Mouse (Mus musculus) lung, embryonic 15.5 days (tissue): ENCODE data around the gene Mrpl50. TPM values are rescaled to one million over a fixed set of nuclear protein-coding genes. Genes with fewer than 3 reads are reported as not detected.

Experiments
- ATAC-seq: fragments of 200-750 bp; cut with Nextera tagmentation; 2 replicates; pipeline ENCODE4 v1.8.0; 2017; ENCODE audit warnings: moderate number of reproducible peaks, borderline replicate concordance; ENCODE audit not compliant: low FRiP score, low TSS enrichment; ENCODE audit errors: extremely low read depth
- H3K27ac ChIP-seq: fragments of 300-500 bp; sonication (generic); 2 replicates; pipeline ENCODE4 v1.5.1; 2015; ENCODE audit warnings: moderate library complexity, mild to moderate bottlenecking, inconsistent platforms
- H3K27me3 ChIP-seq: fragments of 300-500 bp; sonication (generic); 2 replicates; pipeline ENCODE4 v1.6.1; 2015; ENCODE audit warnings: inconsistent platforms
- H3K36me3 ChIP-seq: fragments of 300-500 bp; sonication (generic); 2 replicates; pipeline ENCODE4 v1.6.1; 2015; ENCODE audit warnings: inconsistent platforms
- H3K4me1 ChIP-seq: fragments of 300-500 bp; sonication (generic); 2 replicates; pipeline ENCODE4 v1.6.1; 2015; ENCODE audit warnings: inconsistent platforms
- H3K4me2 ChIP-seq: fragments of 300-500 bp; sonication (generic); 2 replicates; pipeline ENCODE4 v1.6.1; 2015; ENCODE audit warnings: inconsistent platforms, mild to moderate bottlenecking, moderate library complexity
- H3K4me3 ChIP-seq: fragments of 300-500 bp; sonication (generic); 2 replicates; pipeline ENCODE4 v1.5.1; 2015; ENCODE audit warnings: mild to moderate bottlenecking, inconsistent platforms
- H3K9ac ChIP-seq: fragments of 300-500 bp; sonication (generic); 2 replicates; pipeline ENCODE4 v1.6.1; 2015; ENCODE audit warnings: inconsistent platforms
- H3K9me3 ChIP-seq: fragments of 300-500 bp; sonication (generic); 2 replicates; pipeline ENCODE4 v1.6.1; 2016; ENCODE audit warnings: inconsistent platforms
- WGBS: fragments of 180-500 bp; shearing (Covaris S2); methylation state at CpG from one replicate; pipeline ENCODE4 v1.1.7; 2015; 5-methylcytosine and 5-hydroxymethylcytosine counted together
- polyA plus RNA-seq: library from polyadenylated mRNA; unstranded; fragments of >200 nt; fragmentation: Nextera tagmentation; extraction: Ambion mirVana; gene quantifications from 2 replicates; pipeline ENCODE4 v1.2.1, GENCODE M21; 2015

The Mrpl50 gene
- polyA plus RNA-seq, result 69.2 and 69.3 TPM in 2 replicates

GRCm38 (mm10) chr4:49520572-49521340 lies at the start of gene Mrpl50, which contains the start of gene Zfp189:
TSS of gene Mrpl50 (minus strand) at chr4:49521093.
TSS of gene Zfp189 (plus strand) at chr4:49521176.
- Histone ChIP-seq H3K4me2 (peak within 1 kb of the TSS; percentile 71), H3K27me3 (no peaks in the 10 kb centered on the region), H3K4me3 (peak within 1 kb of the TSS; percentile 73), H3K9ac (peak within 1 kb of the TSS; percentile 68), H3K9me3 (no peaks in the 10 kb centered on the region), H3K36me3 (peaks cover 3% of the 10 kb centered on the region; the same call in 1 of the 2 replicates), H3K27ac (peak within 1 kb of the TSS; percentile 64), H3K4me1 (peaks cover 13% of the 10 kb centered on the region; the same call in 1 of the 2 replicates)
- under 1% methylated on average over 41 of the region's 41 CpGs for WGBS
- ATAC-seq, result peak; percentile 99

GRCm38 (mm10) chr4:49567613-49568012 lies 46.7 kb upstream of the Mrpl50 start:
- H3K27ac ChIP-seq, result no peak overlapping the region
- no peaks in the 10 kb centered on the region for H3K27me3 ChIP-seq
- no peaks in the 10 kb centered on the region for H3K4me1 ChIP-seq
- ATAC-seq, result peak; percentile 69; the same call in 1 of the 2 replicates
- H3K4me2 ChIP-seq, result no peak overlapping the region
- no peak overlapping the region for H3K9ac ChIP-seq
- no peaks in the 10 kb centered on the region for H3K36me3 ChIP-seq
- H3K9me3 ChIP-seq, result no peaks in the 10 kb centered on the region
- no peak overlapping the region for H3K4me3 ChIP-seq
- WGBS, result 25% methylated on average over 3 of the region's 3 CpGs

GRCm38 (mm10) chr4:49559915-49560772 lies 39.3 kb upstream of the Mrpl50 start:
- no peaks in the 10 kb centered on the region for H3K27me3 ChIP-seq
- no peak overlapping the region for H3K4me2 ChIP-seq
- no peaks in the 10 kb centered on the region for H3K36me3 ChIP-seq
- no peaks in the 10 kb centered on the region for H3K9me3 ChIP-seq
- WGBS, result 61% methylated on average over 20 of the region's 20 CpGs
- no peaks in the 10 kb centered on the region for H3K4me1 ChIP-seq
- ATAC-seq, result peak; percentile 49; the same call in 1 of the 2 replicates
- no peak overlapping the region for H3K4me3 ChIP-seq
- H3K27ac ChIP-seq, result no peak overlapping the region
- H3K9ac ChIP-seq, result no peak overlapping the region

- Histone ChIP-seq H3K36me3 (no peaks in the 10 kb centered on the region), H3K9me3 (no peaks in the 10 kb centered on the region), H3K9ac (no peak overlapping the region), H3K4me3 (no peak overlapping the region), H3K27ac (no peak overlapping the region), H3K4me1 (no peaks in the 10 kb centered on the region), H3K27me3 (no peaks in the 10 kb centered on the region), H3K4me2 (no peak overlapping the region)
- ATAC-seq, result no peak
- whole genome bisulfite sequencing, result 41% methylated on average over 2 of the region's 2 CpGs
Observed at GRCm38 (mm10) chr4:49558181-49558580, 37.3 kb upstream of the Mrpl50 start.

GRCm38 (mm10) chr4:49557375-49557774 lies 36.5 kb upstream of the Mrpl50 start:
- Histone ChIP-seq H3K27me3 (no peaks in the 10 kb centered on the region), H3K9ac (no peak overlapping the region), H3K9me3 (no peaks in the 10 kb centered on the region), H3K27ac (no peak overlapping the region), H3K36me3 (no peaks in the 10 kb centered on the region), H3K4me1 (no peaks in the 10 kb centered on the region), H3K4me3 (no peak overlapping the region), H3K4me2 (no peak overlapping the region)
- WGBS, result 85% methylated on average over 7 of the region's 7 CpGs
- no peak for ATAC-seq

DNA sequence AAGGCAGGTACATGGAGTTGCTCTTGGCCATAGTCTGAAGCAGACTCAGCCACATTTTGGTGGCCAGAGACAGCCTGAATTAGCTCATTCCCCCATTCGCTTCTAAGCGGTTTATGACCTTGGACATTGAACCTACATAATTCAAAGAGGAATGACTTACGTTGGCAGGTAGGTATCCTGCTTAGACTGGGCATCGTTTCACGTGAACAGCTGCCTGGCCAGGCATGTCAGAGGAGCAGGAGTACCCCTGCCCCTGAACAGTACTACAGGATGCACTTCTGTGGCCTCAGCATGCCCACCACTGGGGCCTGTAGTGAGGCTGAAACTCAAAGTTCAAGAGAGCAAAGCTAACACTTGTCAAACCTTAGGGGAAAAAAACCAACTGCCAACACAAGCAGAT lies 32.5 kb upstream of the Mrpl50 start:
- no peaks in the 10 kb centered on the region for H3K27me3 ChIP-seq
- H3K4me1 ChIP-seq, result no peaks in the 10 kb centered on the region
- no peak overlapping the region for H3K9ac ChIP-seq
- no peaks in the 10 kb centered on the region for H3K9me3 ChIP-seq
- WGBS, result 76% methylated on average over 5 of the region's 5 CpGs
- ATAC-seq, result no peak
- H3K4me2 ChIP-seq, result no peak overlapping the region
- no peaks in the 10 kb centered on the region for H3K36me3 ChIP-seq
- H3K4me3 ChIP-seq, result no peak overlapping the region
- H3K27ac ChIP-seq, result no peak overlapping the region

DNA sequence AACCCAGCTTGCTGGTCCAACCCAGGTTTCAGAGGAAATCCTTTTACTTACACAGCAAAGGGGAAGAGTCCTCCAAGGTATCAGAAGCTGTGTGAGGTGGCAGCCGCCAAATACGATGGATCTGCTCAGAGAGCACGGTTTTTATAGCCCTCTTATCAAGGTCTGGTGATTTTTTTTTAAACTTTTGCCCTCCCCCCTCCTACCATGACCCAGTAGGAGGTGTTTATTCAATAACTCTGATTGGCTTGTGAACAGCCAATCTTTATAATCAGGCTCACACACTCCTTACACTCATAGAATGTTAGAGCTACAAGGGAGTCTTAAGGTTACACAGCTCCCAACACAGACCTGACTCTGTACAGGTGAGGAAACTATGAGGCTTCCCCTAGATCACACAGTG lies 28.5 kb upstream of the Mrpl50 start, which contains the start of gene Aldob:
Gene Aldob (minus strand): TSS at position 164 of the 400 bp plus-strand sequence.
- Histone ChIP-seq H3K4me2 (no peak within 1 kb of the TSS), H3K9ac (no peak within 1 kb of the TSS), H3K9me3 (no peaks in the 10 kb centered on the region), H3K27ac (no peak within 1 kb of the TSS), H3K27me3 (no peaks in the 10 kb centered on the region), H3K4me3 (no peak within 1 kb of the TSS), H3K4me1 (no peaks in the 10 kb centered on the region), H3K36me3 (no peaks in the 10 kb centered on the region)
- no peak for ATAC-seq
- WGBS, result 33% methylated on average over 3 of the region's 3 CpGs

DNA sequence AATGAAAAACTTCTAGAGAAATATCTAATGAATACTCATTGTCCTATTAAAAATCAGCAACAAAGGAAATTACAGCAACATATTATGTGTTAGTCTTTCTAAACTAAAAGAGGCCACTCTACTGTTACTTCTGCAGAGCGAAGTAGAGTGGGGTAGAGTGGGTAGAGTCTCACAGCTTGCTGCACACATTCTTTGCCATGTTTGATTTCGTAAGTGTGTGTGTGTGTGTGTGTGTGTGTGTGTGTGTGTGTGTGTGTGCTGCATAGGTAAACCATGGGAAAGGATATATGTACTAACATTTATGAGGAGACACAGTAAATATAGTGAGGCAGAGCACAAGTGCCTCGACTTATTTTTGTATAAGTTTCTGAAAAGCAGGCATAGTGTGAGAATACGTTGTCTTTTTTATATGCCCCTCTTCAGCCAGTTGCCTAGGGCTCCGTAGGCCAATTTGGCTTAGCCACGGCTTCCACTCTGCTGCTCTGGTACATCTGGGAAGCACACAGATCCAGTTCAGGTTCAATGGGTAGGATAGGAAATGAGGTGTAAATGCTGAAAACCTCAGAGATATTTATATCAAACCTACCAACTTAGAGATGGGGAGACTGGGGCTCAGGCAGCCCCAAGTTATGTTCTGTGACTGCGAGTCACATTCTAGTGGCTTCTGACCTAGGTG lies 26.8 kb upstream of the Mrpl50 start:
- H3K4me1 ChIP-seq, result no peaks in the 10 kb centered on the region
- H3K4me2 ChIP-seq, result no peak overlapping the region
- H3K9me3 ChIP-seq, result no peaks in the 10 kb centered on the region
- no peaks in the 10 kb centered on the region for H3K36me3 ChIP-seq
- no peak overlapping the region for H3K4me3 ChIP-seq
- no peaks in the 10 kb centered on the region for H3K27me3 ChIP-seq
- ATAC-seq, result no peak
- 83% methylated on average over 7 of the region's 7 CpGs for WGBS
- H3K27ac ChIP-seq, result no peak overlapping the region
- no peak overlapping the region for H3K9ac ChIP-seq

- WGBS, result 59% methylated on average over 6 of the region's 6 CpGs
- H3K9me3 ChIP-seq, result no peaks in the 10 kb centered on the region
- H3K27me3 ChIP-seq, result no peaks in the 10 kb centered on the region
- H3K36me3 ChIP-seq, result no peaks in the 10 kb centered on the region
- no peak overlapping the region for H3K9ac ChIP-seq
- H3K27ac ChIP-seq, result no peak overlapping the region
- no peak overlapping the region for H3K4me3 ChIP-seq
- no peak overlapping the region for H3K4me2 ChIP-seq
- no peaks in the 10 kb centered on the region for H3K4me1 ChIP-seq
- no peak for ATAC-seq
Observed at GRCm38 (mm10) chr4:49546873-49547543, 26.1 kb upstream of the Mrpl50 start.

GRCm38 (mm10) chr4:49546026-49546425 lies 25.1 kb upstream of the Mrpl50 start:
- WGBS, result 76% methylated on average over 2 of the region's 2 CpGs
- ATAC-seq, result no peak
- Histone ChIP-seq H3K9ac (no peak overlapping the region), H3K4me1 (no peaks in the 10 kb centered on the region), H3K4me2 (no peak overlapping the region), H3K4me3 (no peak overlapping the region), H3K27me3 (no peaks in the 10 kb centered on the region), H3K9me3 (no peaks in the 10 kb centered on the region), H3K36me3 (no peaks in the 10 kb centered on the region), H3K27ac (no peak overlapping the region)

- Histone ChIP-seq H3K4me1 (no peaks in the 10 kb centered on the region), H3K4me2 (no peak overlapping the region), H3K9me3 (no peaks in the 10 kb centered on the region), H3K9ac (no peak overlapping the region), H3K27ac (no peak overlapping the region), H3K27me3 (no peaks in the 10 kb centered on the region), H3K36me3 (no peaks in the 10 kb centered on the region), H3K4me3 (no peak overlapping the region)
- no peak for ATAC-seq
- 74% methylated on average over 3 of the region's 3 CpGs for WGBS
Observed at GRCm38 (mm10) chr4:49540966-49541365, 20.1 kb upstream of the Mrpl50 start.
